Mouse (Mus musculus) layer of hippocampus, postnatal 25 days (tissue): ENCODE results near the gene Peli2. TPM values are rescaled to one million over a fixed set of nuclear protein-coding genes. Genes with fewer than 3 reads are reported as not detected.

Experiments used
- DNase-seq, 2 experiments: peaks; one replicate each; pipeline ENCODE4 v3.0.0; 2022; ENCODE audit warnings: mixed read lengths in 2 of 2, low spot score in 1 of 2; ENCODE audit errors: extremely low spot score in 1 of 2
- total RNA-seq, 2 experiments: library from RNA; stranded (reverse); gene quantifications; 2 replicates each; pipeline ENCODE4 v1.2.3; 2021

The Peli2 gene
- total RNA-seq, 2 experiments from 2014 or later, result 17.6 to 28.2 TPM

DNA sequence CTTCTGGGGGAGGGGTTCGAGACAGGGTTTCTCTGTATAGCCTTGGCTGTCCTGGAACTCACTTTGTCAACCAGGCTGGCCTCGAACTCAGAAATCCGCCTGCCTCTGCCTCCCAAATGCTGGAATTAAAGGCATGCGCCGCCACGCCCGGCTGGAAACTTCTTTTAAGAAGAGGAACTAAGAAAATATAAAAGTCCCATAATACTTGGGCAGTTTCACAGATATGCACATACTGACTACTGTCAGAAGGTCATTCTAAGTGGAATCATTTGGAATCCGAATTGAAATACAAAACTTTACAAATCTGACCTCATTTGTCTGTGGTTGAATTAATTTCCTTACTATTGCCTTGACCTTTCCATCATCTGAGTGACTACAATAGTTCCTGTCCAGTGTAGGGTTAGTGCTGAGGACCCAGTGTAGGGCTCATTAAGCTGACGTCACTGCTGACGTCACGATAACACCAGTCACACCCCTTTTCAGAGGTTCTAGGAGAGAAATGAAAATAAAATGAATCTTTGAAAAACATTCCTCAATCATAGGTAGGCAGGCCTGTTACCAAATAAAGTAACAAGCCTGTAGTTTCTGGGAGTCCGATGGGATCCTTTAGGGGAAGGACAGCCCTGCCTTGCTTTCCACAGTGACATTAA is 209.2 kb downstream of the Peli2 start:
- no peak for DNase-seq
